Mouse (Mus musculus): ENCODE results near the gene Sirt7. TPM values are rescaled to one million over a fixed set of nuclear protein-coding genes. Genes with fewer than 3 reads are reported as not detected.

Sirt7 gene
- polyA plus RNA-seq, 1 experiment from 2014 or later = 25.6 TPM

- Histone ChIP-seq H3K4me2 (replicated peaks) (peak overlapping the region; percentile 81), H3K4me3 (peak overlapping the region; percentile 51), H3K9me3 (no peaks in the 10 kb centered on the region), H3K36me3 (no peaks in the 10 kb centered on the region), H3K27ac (no peak overlapping the region), H3K27me3 (peaks cover 70% of the 10 kb centered on the region), H3K9ac (0 out of 2 replicates have a peak overlapping the region, but pooled peaks have one; percentile 14), H3K4me1 (peaks cover 29% of the 10 kb centered on the region)
- 2% methylated on average over 24 of the region's 24 CpGs for WGBS
- ATAC-seq (ENCODE audit: low FRiP score, low read depth) = no peak
Measured at GRCm38 (mm10) chr11:120658876-120659410, 33.9 kb upstream of the Sirt7 start.

GRCm38 (mm10) chr11:120657301-120657700 is 32.3 kb upstream of the Sirt7 start:
- H3K9ac ChIP-seq = no peak overlapping the region
- WGBS = 76% methylated on average over 4 of the region's 4 CpGs
- H3K9me3 ChIP-seq = no peaks in the 10 kb centered on the region
- H3K4me2 ChIP-seq (replicated peaks) = no peak overlapping the region
- H3K4me3 ChIP-seq = no peak overlapping the region
- no peak for ATAC-seq (ENCODE audit: low FRiP score, low read depth)
- peaks cover 29% of the 10 kb centered on the region for H3K4me1 ChIP-seq
- H3K36me3 ChIP-seq = no peaks in the 10 kb centered on the region
- no peak overlapping the region for H3K27ac ChIP-seq
- peaks cover 55% of the 10 kb centered on the region for H3K27me3 ChIP-seq

- Histone ChIP-seq H3K27me3 (peaks cover 29% of the 10 kb centered on the region), H3K36me3 (no peaks in the 10 kb centered on the region), H3K4me1 (peaks cover 12% of the 10 kb centered on the region), H3K4me2 (replicated peaks) (no peak overlapping the region), H3K9me3 (no peaks in the 10 kb centered on the region), H3K9ac (no peak overlapping the region), H3K4me3 (no peak overlapping the region), H3K27ac (no peak overlapping the region)
- 74% methylated on average over 3 of the region's 3 CpGs for WGBS
- no peak for ATAC-seq (ENCODE audit: low FRiP score, low read depth)
Measured at GRCm38 (mm10) chr11:120654741-120655140, 29.7 kb upstream of the Sirt7 start.

- no peaks in the 10 kb centered on the region for H3K36me3 ChIP-seq
- H3K9ac ChIP-seq = no peak overlapping the region
- H3K27me3 ChIP-seq = peaks cover 14% of the 10 kb centered on the region
- H3K9me3 ChIP-seq = no peaks in the 10 kb centered on the region
- WGBS = 68% methylated on average over 3 of the region's 3 CpGs
- no peak overlapping the region for H3K27ac ChIP-seq
- peaks cover 9% of the 10 kb centered on the region for H3K4me1 ChIP-seq
- H3K4me2 ChIP-seq (replicated peaks) = no peak overlapping the region
- no peak overlapping the region for H3K4me3 ChIP-seq
- ATAC-seq (ENCODE audit: low FRiP score, low read depth) = no peak
Measured at GRCm38 (mm10) chr11:120651872-120652271, 26.8 kb upstream of the Sirt7 start.

GRCm38 (mm10) chr11:120648001-120648476 is 23.0 kb upstream of the Sirt7 start, which contains the start of gene Myadml2:
TSS of gene Myadml2 (minus strand) at chr11:120648158.
- peaks cover 16% of the 10 kb centered on the region for H3K27me3 ChIP-seq
- peak within 1 kb of the TSS; percentile 8; the same call in 1 of the 2 replicates for H3K4me3 ChIP-seq
- no peak within 1 kb of the TSS for H3K9ac ChIP-seq
- no peaks in the 10 kb centered on the region for H3K36me3 ChIP-seq
- ATAC-seq (ENCODE audit: low FRiP score, low read depth) = no peak
- H3K4me1 ChIP-seq = peaks cover 15% of the 10 kb centered on the region
- H3K9me3 ChIP-seq = no peaks in the 10 kb centered on the region
- 8% methylated on average over 13 of the region's 13 CpGs for WGBS
- no peak within 1 kb of the TSS for H3K27ac ChIP-seq
- H3K4me2 ChIP-seq (replicated peaks) = peak within 1 kb of the TSS; percentile 48

- no peaks in the 10 kb centered on the region for H3K36me3 ChIP-seq
- no peak for ATAC-seq (ENCODE audit: low FRiP score, low read depth)
- peaks cover 18% of the 10 kb centered on the region for H3K27me3 ChIP-seq
- H3K4me1 ChIP-seq = peaks cover 23% of the 10 kb centered on the region
- H3K9ac ChIP-seq = no peak overlapping the region
- no peak overlapping the region for H3K4me3 ChIP-seq
- H3K27ac ChIP-seq = no peak overlapping the region
- WGBS = 78% methylated on average over 35 of the region's 35 CpGs
- H3K9me3 ChIP-seq = no peaks in the 10 kb centered on the region
- peak overlapping the region; percentile 48 for H3K4me2 ChIP-seq (replicated peaks)
Measured at GRCm38 (mm10) chr11:120647047-120647830, 22.2 kb upstream of the Sirt7 start.

- H3K4me3 ChIP-seq = peak within 1 kb of the TSS; percentile 55
- under 1% methylated on average over 15 of the region's 15 CpGs for WGBS
- peaks cover 25% of the 10 kb centered on the region for H3K27me3 ChIP-seq
- H3K9me3 ChIP-seq = no peaks in the 10 kb centered on the region
- peaks cover 33% of the 10 kb centered on the region for H3K4me1 ChIP-seq
- peak within 1 kb of the TSS; percentile 72 for H3K27ac ChIP-seq
- ATAC-seq (ENCODE audit: low FRiP score, low read depth) = peak; percentile 99
- peak within 1 kb of the TSS; percentile 78 for H3K9ac ChIP-seq
- H3K36me3 ChIP-seq = no peaks in the 10 kb centered on the region
- peak within 1 kb of the TSS; percentile 89 for H3K4me2 ChIP-seq (replicated peaks)
Measured at GRCm38 (mm10) chr11:120643601-120643987, 18.6 kb upstream of the Sirt7 start, which contains the start of gene Pycr1. TSS of gene Pycr1 (minus strand) at chr11:120643769.

- Histone ChIP-seq H3K4me1 (peaks cover 30% of the 10 kb centered on the region), H3K36me3 (no peaks in the 10 kb centered on the region), H3K4me2 (replicated peaks) (peak overlapping the region; percentile 89), H3K9me3 (no peaks in the 10 kb centered on the region), H3K9ac (peak overlapping the region; percentile 78), H3K27me3 (peaks cover 23% of the 10 kb centered on the region), H3K4me3 (peak overlapping the region; percentile 55), H3K27ac (peak overlapping the region; percentile 72)
- peak; percentile 60 for ATAC-seq (ENCODE audit: low FRiP score, low read depth)
- WGBS = under 1% methylated on average over 18 of the region's 18 CpGs
Measured at GRCm38 (mm10) chr11:120642939-120643600, 18.0 kb upstream of the Sirt7 start.

GRCm38 (mm10) chr11:120641869-120642268 is 16.8 kb upstream of the Sirt7 start:
- Histone ChIP-seq H3K27ac (no peak overlapping the region), H3K36me3 (no peaks in the 10 kb centered on the region), H3K4me1 (peaks cover 24% of the 10 kb centered on the region), H3K9me3 (no peaks in the 10 kb centered on the region), H3K4me3 (peak overlapping the region; percentile 55; the same call in 1 of the 2 replicates), H3K4me2 (replicated peaks) (peak overlapping the region; percentile 89), H3K27me3 (peaks cover 11% of the 10 kb centered on the region), H3K9ac (peak overlapping the region; percentile 78)
- WGBS = 77% methylated on average over 8 of the region's 8 CpGs
- ATAC-seq (ENCODE audit: low FRiP score, low read depth) = no peak

GRCm38 (mm10) chr11:120641255-120641654 is 16.2 kb upstream of the Sirt7 start:
- WGBS = 50% methylated on average over 9 of the region's 9 CpGs
- H3K4me2 ChIP-seq (replicated peaks) = 0 out of 2 replicates have a peak overlapping the region, but pooled peaks have one; percentile 3
- peaks cover 24% of the 10 kb centered on the region for H3K4me1 ChIP-seq
- H3K4me3 ChIP-seq = no peak overlapping the region
- peaks cover 9% of the 10 kb centered on the region; the same call in 1 of the 2 replicates for H3K27me3 ChIP-seq
- H3K9me3 ChIP-seq = no peaks in the 10 kb centered on the region
- H3K27ac ChIP-seq = no peak overlapping the region
- H3K9ac ChIP-seq = peak overlapping the region; percentile 27
- ATAC-seq (ENCODE audit: low FRiP score, low read depth) = no peak
- no peaks in the 10 kb centered on the region for H3K36me3 ChIP-seq

- Histone ChIP-seq H3K27me3 (no peaks in the 10 kb centered on the region), H3K9me3 (no peaks in the 10 kb centered on the region), H3K4me1 (peaks cover 31% of the 10 kb centered on the region), H3K4me2 (replicated peaks) (no peak overlapping the region), H3K36me3 (no peaks in the 10 kb centered on the region), H3K9ac (no peak overlapping the region), H3K4me3 (no peak overlapping the region), H3K27ac (no peak overlapping the region)
- ATAC-seq (ENCODE audit: low FRiP score, low read depth) = no peak
- 82% methylated on average over 5 of the region's 5 CpGs for WGBS
Measured at GRCm38 (mm10) chr11:120634810-120635209, 9.8 kb upstream of the Sirt7 start.

Data from limb, embryonic 13.5 days (tissue).